Mouse (Mus musculus) layer of hippocampus, adult 8-10 months (tissue): ENCODE measurements around the gene Vmn1r56. TPM values are rescaled to one million over a fixed set of nuclear protein-coding genes. Genes with fewer than 3 reads are reported as not detected.
"Not testable (repeated sequence)": the region's sequence is repeated elsewhere in the genome, so short reads cannot be mapped to it uniquely, and the experiment has no call there.

Experiments used
- DNase-seq, 2 experiments: peaks; one replicate each; pipeline ENCODE4 v3.0.0; 2022; ENCODE audit warnings: low spot score in 2 of 2
- total RNA-seq, 4 experiments: library from RNA; stranded (reverse); gene quantifications; 2 replicates each; pipeline ENCODE4 v1.2.4; 2022

Gene Vmn1r56
- total RNA-seq = not detected

DNA sequence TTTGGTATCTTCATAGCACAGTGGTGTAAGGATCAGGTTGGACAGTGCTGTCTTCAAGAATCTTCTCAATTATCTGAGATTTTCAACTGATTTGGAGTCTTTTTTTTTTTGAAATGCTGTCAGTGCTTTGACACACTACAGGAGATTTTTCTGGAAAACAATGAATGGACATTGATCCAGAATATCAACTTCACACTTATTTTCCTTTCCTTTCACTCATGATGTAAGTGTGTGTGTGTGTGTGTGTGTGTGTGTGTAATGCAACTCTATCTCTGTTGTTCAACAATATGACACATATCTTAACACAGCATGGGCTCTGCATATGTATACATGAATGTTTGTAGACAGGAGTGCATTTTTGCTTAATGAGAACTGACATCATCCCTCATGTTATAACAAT, at the start of gene Vmn1r56:
Vmn1r56 (minus strand) TSS at position 101 of the 400 bp plus-strand sequence.
- DNase-seq = not testable (repeated sequence)

DNA sequence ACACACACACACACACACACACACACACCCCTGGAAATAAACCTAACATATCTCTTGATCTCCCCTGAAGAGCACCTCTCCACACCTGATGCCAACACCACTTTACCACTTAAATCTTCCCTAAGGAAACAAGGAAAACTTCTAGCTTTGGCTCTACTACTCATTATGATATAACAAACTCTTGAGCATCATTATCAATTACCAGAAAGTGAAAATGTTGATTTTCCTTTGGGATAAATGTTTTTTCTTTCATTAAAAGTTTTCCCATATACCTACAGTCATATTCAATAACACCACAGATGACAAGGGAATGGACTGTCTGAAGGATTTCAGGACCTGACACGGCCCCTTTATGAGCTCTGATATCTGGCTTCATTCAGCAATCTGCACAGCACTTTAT, 21.6 kb upstream of the Vmn1r56 start, which contains the start of gene Vmn1r57:
Vmn1r57 (plus strand) TSS at position 301 of the 400 bp plus-strand sequence.
- DNase-seq = not testable (repeated sequence)

DNA sequence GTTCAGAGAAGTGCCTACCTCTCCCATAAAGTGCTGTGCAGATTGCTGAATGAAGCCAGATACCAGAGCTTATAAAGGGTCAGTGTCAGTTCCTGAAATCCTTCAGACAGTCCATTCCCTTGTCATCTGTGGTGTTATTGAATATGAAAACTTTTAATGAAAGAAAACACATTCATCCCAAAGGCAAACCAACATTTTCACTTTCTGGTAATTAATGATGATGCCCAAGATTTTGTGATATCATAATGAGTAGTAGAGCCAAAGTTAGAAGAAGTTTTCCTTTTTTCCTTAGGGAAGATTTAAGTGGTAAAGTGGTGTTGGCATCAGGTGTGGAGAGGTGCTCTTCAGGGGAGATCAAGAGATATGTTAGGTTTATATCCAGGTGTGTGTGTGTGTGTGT, 47.0 kb downstream of the Vmn1r56 start, which contains the start of gene Vmn1r55:
Vmn1r55 (minus strand) TSS at position 101 of the 400 bp plus-strand sequence.
- not testable (repeated sequence) for DNase-seq

Other genes with a start within 250 kb of the Vmn1r56 start
- gene Sbk2, start 232.3 kb downstream of the Vmn1r56 start, total RNA-seq = 1 to 10 TPM in 1 of 4 experiments, under 1 TPM in 2, not detected in 1; 0.58 to 1.1 (median 0.90) TPM
- 1 to 10 TPM in 2 of 4 experiments, under 1 TPM in 2; 0.71 to 1.1 (median 0.98) TPM for gene Sbk3, start 225.6 kb downstream of the Vmn1r56 start, total RNA-seq
- 10 to 100 TPM; 23.2 to 32.9 (median 30.6) TPM for gene Zfp579, start 200.6 kb downstream of the Vmn1r56 start, total RNA-seq
- gene Zfp524, start 182.3 kb downstream of the Vmn1r56 start, total RNA-seq = 1 to 10 TPM; 6.0 to 8.0 (median 6.9) TPM
- 10 to 100 TPM; 20.7 to 25.3 (median 24.5) TPM for gene Fiz1, start 182.1 kb downstream of the Vmn1r56 start, total RNA-seq
- not detected for gene Gm44973, start 181.3 kb downstream of the Vmn1r56 start, total RNA-seq
- gene Zfp865, start 176.4 kb downstream of the Vmn1r56 start, total RNA-seq = 10 to 100 TPM; 37.1 to 42.5 (median 38.5) TPM
- gene Ccdc106, start 176.2 kb downstream of the Vmn1r56 start, total RNA-seq = 10 to 100 TPM; 45.2 to 65.9 (median 56.9) TPM
- under 1 TPM in 1 of 4 experiments, not detected in 3; 0.55 TPM for gene 4632433K11Rik, start 162.6 kb downstream of the Vmn1r56 start, total RNA-seq
- 1 to 10 TPM; 5.6 to 6.4 (median 6.3) TPM for gene Zfp784, start 158.3 kb downstream of the Vmn1r56 start, total RNA-seq
- gene Zfp580, start 145.2 kb downstream of the Vmn1r56 start, total RNA-seq = 10 to 100 TPM; 22.8 to 28.6 (median 27.8) TPM
- gene U2af2, start 134.6 kb downstream of the Vmn1r56 start, total RNA-seq = 100 to 1,000 TPM; 175 to 196 (median 179) TPM
- 100 to 1,000 TPM; 411 to 477 (median 457) TPM for gene Epn1, start 116.5 kb downstream of the Vmn1r56 start, total RNA-seq
- gene Rfpl4, start 79.8 kb downstream of the Vmn1r56 start, total RNA-seq = not detected
- 1 to 10 TPM in 1 of 4 experiments, under 1 TPM in 2, not detected in 1; 0.63 to 1.0 (median 0.77) TPM for gene Rasl2-9, start 70.8 kb downstream of the Vmn1r56 start, total RNA-seq
- gene Vmn1r55, start 47.1 kb downstream of the Vmn1r56 start, total RNA-seq = under 1 TPM in 2 of 4 experiments, not detected in 2; 0.02 to 0.04 TPM
- gene Vmn1r57, start 21.7 kb upstream of the Vmn1r56 start, total RNA-seq = not detected
- gene Gm5065, start 153.8 kb upstream of the Vmn1r56 start, total RNA-seq = not detected
- not detected for gene Nlrp2, start 154.3 kb upstream of the Vmn1r56 start, total RNA-seq
- gene Vmn1r58, start 216.6 kb upstream of the Vmn1r56 start, total RNA-seq = not detected